Mouse (Mus musculus) cerebral cortex, adult 2 months (tissue): Measurements from ENCODE around the gene Rps27a.

Source experiments
- WGBS: fragments of 180-500 bp; shearing (Covaris S2); methylation state at CpG from one replicate; pipeline ENCODE4 v1.1.7; 2018; 5-methylcytosine and 5-hydroxymethylcytosine counted together

Gene Rps27a

DNA sequence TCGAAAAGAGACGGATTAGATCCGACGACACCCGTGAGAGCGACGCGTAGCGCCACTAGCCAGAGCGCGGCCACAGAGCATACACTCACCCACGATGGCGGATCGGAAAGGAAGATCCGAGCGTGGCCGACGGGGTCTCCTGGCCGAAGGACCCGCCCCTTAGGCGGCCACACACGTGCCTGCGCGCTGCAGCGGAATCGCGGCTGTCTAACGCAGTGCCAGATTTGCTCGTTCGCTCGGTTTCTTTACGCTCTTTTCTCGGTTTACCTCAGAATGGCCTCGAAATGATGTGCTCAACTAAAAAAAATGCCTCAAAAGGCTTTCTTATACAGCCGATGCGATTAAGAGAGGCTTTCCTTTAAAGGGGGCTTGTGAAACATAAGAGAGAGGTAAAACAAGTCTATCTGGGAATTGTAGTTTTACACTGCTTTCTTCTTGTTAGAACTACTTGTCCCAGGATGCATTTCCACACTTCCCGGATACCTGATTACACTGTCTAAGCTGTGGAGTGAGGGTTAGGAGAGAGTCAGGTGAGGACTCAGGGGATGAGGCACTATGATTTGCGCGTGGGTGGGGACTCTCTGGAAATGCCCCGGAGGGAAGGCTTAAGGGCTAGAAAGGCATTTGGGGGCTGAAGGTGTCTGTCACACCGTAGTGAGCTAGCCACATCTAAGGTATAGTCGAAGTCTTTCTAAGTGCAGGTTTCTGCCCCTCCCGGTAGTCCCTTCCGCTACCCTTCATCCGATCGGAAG lies at the start of gene Rps27a, which contains the start of gene Clhc1:
Gene Rps27a (minus strand): TSS at position 358 of the 752 bp plus-strand sequence.
Gene Clhc1 (plus strand): TSS at position 199 of the 752 bp plus-strand sequence.
- under 1% methylated on average over 46 of the region's 46 CpGs for WGBS

DNA sequence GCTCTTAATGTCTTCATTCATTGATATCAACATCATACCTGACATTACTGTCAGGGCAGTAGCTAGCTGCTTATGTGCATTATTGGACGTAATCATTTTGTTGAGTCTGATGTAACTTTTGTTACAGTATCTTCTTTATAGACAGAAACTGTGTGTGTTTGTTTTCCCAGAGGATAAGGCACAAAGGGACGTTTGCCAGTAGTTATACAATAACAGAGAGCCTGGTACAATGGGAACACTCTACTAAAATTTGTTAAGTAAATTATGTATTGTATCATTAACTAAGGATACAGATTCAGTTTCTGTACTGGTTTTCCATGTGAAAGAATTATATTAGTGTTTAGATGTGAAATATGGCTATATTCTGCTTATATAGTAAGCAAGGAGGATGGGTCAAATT lies 24.7 kb upstream of the Rps27a start:
- WGBS, result 78% methylated on average over 2 of the region's 2 CpGs

DNA sequence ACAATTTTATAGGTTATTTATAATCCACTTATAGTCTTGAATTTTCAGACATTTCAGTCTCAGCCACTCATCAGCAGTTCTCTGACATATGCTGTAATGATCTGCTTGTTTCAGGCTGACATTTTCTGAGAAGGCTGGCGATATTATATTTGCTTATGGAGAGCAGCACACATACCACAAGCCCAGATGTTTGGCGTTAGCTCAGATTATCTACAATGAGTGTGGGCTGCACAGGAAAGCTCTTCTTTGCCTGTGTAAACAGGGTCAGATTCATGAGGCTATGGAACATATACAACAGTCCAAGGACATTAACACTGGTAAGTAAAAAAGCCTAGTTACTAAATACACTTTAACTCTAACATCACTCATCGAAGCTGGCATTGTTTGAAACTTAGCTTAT lies 23.6 kb upstream of the Rps27a start:
- WGBS, result 74% methylated on average over 3 of the region's 3 CpGs

DNA sequence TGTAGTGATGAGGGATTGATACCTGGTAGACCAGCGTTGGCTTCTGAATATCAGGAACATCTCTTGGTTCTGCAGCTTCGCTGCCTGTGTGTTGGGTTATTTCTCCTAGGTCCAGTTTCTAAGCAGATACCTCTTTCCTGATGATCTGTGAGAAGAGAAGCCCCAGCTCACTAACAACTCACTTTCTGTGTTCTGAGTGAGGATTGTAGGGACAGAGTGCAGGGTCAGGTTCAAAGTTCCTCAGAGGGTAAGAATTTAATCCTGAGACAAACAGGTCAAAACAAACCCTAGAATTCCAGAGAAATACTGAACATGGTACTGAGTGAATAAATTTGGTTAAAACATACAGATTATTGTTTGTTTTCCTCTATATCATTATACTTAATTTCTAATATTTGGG lies 15.5 kb upstream of the Rps27a start:
- WGBS, result 97% methylated on average over 2 of the region's 2 CpGs

DNA sequence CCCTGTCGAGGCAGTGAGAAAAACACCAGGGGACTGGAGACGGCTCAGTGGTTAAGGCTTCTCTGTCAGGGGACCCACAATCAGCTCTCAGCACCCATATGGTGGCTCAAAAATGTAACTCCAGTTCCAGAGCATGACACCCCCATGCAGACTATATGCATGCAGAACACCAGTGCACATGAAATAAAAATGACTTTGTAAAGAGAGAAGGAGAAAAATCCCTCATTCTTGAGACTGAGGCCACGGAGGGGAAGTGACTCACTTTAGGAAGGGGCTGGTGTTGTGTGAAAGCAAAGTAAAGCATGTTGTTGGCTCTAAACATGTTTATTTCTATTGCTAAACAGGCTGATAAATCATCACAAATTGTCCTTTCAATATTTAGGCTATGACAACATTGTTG lies 13.1 kb upstream of the Rps27a start:
- WGBS, result 96% methylated on average over 3 of the region's 3 CpGs

DNA sequence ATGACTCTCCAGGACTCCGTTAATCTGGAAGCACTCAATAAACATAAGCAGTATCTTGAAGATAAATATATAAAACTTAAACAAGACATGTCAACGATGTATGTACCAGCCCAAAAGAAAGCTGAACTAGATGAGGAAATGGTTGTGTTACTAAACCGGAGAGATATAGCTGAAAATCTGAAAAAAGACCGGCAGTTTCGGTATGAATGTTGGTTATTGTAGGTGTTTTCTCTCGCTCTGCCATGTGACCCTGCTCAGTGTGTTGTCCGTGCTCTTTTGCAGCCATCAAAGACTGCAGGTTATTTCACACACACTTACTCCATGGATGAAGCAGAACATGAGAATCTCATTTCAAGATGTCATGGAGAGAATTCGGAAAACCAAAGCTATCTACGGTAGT lies 12.5 kb upstream of the Rps27a start:
- 90% methylated on average over 9 of the region's 9 CpGs for WGBS

DNA sequence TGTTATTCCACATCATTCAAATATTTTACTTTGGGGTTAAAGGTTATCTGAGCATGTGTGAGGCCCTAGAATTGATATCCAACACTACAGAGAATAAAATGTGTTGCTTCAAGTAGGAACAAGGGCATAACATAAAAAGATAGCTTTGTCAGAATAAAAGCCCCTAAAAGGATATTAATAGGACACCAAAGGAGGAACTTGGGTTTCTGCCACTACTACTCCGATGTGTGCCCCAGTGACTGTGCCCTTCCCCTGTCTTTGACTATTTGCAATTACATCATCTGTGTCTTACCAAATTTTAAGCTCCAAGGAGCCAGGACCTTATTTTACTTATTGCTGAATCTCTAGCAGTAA lies 1.5 kb upstream of the Rps27a start:
- 64% methylated on average over 1 of the region's 1 CpGs for WGBS

DNA sequence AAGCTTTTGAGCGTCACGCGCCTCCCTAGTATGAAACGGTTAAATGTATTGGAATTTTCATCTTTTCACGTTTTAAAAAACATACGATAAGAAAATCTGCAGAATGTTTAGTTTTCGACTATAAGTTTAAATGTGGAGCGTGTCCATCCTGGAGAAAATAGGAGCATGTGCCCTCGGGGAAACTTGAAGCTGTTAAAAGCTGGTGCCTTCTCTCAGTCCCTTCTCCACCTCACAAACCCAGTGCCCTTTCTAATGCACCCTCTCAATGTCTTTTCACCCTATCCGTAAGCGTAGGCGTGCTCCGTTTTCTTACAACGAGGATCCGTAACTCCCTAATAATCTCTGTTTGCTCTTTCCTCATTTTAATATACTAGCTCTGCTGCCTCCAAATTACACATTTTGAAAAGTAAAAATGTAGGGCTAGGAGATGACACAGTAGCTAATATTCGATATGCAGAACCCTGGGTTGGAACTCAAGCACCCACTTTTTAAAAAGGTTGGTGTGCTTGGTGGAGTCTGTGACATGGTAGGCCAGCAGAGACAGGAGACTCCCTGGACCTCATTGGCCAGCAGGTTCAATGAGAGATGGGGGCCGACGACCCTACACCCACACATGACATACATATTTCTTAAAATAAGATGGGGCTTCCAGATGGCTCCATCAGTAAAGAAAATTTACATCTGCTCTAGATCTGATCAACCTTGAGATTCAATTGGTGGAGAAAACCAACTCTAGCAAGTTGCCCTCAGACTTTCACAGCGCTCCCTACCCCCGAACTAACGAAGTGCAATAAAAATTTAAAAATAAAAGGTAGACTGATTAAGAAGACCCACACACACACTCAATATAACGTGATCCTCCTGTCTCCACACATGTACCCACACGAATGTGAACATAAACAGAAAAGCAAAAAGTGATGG lies 855 bp upstream of the Rps27a start:
- 22% methylated on average over 23 of the region's 23 CpGs for WGBS

DNA sequence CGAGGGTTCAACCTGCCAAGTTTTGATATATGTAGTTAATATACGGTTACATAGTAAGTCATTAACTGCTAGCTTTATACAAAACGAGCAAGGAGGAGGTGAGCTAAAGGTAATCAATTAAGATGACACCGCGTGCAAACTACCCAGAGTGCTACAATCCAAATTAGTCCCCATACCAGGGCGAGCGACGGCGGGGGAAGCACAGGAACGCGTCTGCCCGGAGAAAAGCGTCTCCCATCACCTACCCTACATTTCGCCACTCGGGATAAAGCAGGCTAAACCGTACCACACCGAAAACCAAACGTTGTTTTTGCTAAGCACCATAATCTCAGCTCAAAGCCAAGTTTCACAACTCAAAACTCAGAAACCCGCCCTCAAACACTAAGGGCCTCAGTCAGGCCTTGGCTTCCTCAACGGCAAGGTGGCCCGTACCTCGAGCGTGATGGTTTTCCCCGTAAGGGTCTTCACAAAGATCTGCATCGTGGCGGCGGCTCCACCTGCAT lies 609 bp downstream of the Rps27a start:
- under 1% methylated on average over 27 of the region's 27 CpGs for WGBS

DNA sequence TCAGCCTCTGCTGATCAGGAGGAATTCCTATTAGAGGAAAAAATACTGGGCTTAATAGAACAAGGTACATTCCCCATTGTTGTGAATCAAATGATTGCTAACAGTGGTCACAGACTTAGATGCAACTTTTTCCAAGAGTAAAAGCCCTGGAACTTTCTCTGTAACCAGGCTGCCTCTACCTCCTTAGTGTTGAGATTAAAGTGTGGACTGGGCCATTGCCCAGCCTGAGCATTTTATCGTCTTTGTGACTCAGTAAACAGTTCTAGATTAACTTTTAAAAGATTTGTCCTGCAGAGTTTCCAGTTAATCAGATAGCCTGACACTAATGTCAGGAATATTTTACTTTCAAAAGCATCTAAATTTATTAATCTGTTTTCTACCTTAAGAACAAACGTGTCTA lies 1.1 kb downstream of the Rps27a start:
- 12% methylated on average over 2 of the region's 2 CpGs for WGBS

DNA sequence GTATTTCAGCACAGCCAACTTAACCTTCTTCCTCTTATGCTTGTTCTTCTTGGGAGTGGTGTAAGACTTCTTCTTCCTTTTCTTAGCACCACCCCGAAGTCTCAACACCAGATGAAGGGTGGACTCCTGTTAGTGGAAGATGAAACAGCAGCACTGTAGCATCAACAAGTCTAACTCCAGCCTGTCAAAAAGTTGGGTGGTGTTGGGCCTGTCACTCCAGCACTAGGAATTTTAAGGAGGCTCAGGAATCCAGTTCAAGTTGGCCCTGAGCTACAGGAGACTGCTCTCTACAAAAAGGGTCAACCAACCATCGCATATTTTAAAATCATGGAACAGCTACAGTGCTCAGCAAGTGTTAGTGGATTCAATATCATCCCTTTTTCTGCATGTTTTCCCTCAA lies 1.6 kb downstream of the Rps27a start:
- 90% methylated on average over 2 of the region's 2 CpGs for WGBS

DNA sequence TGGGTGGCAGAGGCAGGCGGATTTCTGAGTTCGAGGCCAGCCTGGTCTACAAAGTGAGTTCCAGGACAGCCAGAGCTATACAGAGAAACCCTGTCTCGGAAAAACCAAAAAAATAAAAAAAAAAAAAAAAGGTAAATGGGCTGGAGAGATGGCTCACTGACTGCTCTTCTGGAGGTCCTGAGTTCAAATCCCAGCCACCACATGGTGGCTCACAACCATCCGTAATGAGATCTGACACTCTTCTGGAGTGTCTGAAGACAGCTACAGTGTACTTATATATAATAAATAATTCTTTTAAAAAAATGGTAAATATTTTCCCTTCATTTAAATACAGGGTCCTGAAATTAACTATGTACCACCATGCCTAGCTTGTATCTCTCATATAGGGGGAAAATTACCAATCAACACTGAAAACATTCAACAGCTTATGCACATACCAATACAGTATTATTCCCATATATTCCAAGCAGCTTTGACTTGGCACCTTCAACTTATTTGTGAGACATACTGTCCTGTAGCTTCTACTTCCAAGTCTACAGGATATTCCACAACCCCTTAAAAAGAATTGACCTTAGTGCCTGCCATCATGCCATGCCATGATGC lies 2.7 kb downstream of the Rps27a start:
- 81% methylated on average over 4 of the region's 4 CpGs for WGBS

DNA sequence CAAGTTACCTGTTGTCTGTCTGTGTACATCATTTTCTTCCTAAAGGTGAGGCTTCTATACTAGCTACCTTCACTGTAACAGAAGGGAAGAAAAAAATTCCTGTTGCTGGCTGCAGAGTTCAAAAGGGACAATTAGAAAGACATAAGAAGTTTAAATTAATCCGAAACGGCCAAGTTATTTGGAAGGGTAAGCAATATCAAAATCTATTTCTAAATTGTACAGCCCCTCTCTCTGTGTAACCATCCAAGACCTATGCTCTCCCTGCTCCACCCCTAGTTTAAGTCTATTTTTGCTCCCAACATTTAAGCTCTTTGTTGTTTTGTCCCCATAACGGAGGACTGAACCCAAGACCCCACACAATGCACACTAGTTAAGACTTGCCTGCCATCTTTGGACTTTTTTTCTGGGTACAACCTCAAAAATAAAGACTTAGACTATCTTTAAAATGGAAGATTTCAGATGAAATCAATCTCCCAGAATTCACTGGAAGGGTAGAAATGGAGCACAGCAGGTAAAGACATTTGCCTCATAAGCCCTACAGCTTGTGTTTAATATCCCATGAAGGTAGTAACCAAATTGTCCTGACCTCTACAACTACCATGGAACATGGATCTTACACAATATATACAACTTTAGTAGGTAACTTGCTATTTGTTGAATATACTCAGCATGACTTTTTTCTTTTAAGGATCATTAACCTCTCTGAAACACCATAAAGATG lies 3.5 kb downstream of the Rps27a start:
- WGBS, result 75% methylated on average over 3 of the region's 3 CpGs

DNA sequence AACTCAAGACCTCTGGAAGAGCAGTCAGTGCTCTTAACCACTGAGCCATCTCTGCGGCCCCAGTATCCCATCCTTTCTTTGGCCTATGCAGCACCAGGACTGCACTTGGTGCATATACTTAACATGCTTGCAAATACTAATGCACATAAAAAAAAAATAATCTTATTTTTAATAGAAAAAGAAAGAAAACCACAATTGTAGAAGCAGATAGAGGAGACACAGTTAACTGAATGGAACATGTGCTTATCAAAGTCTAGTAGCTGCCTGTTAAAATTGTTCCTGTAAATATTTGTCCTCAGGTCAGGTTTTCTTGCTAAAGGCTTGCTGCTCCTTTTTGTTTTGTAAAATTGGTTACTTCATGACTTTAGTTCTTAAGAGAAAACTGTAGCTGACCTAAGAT lies 9.7 kb downstream of the Rps27a start:
- WGBS, result 100% methylated on average over 1 of the region's 1 CpGs

DNA sequence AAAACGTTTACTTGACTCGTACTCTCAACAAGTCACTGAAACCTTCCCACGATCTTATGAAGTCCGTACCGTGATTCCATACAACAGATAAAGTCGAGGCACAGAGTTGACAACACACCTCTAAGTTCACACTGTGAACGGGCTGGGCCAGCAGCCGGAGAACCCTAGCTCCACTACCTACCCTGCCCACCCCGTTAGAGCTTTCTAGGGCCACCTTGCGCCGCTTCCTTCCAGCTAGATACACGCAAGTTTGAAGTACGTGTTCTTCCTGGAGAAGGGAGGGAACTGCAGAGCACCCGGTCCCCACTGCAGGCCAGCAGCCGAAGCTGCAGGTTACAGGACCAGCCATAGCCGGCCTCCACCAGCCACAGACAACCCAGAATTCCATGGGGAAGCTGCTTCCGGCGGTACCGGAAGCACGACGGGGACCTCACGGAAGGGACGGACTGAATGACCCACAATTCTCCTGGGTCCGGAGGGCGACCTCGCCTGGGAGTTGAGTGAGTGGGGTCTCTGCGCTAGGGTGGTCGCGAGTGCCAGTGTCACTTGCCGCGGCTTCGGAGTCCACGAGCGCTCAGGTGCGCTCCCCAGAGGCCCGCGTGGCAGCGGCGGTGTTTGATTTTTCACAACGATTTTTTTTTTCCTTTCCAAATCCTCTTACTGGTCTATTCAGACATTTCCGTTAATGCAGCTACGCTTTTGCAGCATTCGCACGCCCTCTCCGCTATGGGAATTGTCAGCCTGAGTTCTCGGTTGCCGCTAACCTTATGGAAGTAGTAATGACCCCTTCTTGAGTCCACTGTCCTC lies 21.7 kb downstream of the Rps27a start, which contains the start of gene Mtif2:
Gene Mtif2 (plus strand): TSS at position 421 of the 807 bp plus-strand sequence.
- 2% methylated on average over 47 of the region's 47 CpGs for WGBS

DNA sequence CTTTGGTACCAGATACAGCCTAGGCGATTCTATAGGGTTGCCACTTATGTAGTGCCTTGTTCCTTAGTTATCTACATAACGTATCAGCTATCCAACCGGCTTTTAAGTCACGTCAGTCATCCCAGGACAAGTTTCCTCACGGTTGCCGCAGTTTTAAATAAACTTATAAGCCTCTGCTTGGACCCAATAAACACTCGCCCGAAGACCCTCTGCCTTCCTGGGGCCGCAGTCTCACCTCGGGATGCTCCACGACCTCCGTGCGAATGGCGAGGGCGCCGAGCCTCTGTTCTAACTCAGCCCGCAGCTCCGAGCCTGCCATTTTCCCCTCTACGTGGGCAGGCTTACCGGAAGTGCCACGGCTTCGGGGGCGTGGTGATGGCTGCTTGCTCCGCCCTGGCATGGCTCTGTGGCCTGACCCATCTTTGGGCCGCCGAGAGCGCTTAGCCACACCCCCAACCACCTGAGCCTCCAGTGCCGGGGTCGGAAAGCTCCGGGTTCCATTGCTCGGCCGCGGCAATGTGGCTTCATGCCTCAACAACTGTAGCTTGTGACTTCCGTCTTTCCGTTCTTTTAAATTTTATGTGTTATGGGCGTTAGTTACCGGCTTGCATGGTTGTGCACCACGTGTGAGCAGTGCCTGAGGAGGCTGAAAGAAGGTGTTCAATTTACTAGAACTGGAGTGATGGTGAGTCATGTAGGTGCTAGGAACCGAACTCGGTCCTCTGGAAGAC lies 33.1 kb downstream of the Rps27a start, which contains the start of gene Prorsd1:
Gene Prorsd1 (minus strand): TSS at position 352 of the 731 bp plus-strand sequence.
- 6% methylated on average over 40 of the region's 40 CpGs for WGBS

DNA sequence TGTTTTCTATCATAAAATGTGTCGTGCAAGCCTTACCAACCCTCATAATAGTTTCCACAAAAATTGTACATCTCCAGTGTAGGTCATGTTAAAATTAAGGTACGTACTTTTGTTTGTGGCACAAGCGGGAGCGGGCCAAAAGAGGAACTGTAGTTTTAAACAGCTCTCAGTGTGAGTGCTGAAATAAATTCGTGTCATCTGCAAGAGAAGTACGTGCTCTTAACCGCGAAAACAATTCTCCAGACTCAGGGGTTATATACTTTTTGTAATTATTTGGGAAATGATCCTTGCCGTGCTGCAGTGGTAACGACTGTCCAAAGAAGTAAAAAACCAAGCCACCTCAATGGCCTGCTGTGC lies 33.6 kb downstream of the Rps27a start:
- 30% methylated on average over 10 of the region's 10 CpGs for WGBS

DNA sequence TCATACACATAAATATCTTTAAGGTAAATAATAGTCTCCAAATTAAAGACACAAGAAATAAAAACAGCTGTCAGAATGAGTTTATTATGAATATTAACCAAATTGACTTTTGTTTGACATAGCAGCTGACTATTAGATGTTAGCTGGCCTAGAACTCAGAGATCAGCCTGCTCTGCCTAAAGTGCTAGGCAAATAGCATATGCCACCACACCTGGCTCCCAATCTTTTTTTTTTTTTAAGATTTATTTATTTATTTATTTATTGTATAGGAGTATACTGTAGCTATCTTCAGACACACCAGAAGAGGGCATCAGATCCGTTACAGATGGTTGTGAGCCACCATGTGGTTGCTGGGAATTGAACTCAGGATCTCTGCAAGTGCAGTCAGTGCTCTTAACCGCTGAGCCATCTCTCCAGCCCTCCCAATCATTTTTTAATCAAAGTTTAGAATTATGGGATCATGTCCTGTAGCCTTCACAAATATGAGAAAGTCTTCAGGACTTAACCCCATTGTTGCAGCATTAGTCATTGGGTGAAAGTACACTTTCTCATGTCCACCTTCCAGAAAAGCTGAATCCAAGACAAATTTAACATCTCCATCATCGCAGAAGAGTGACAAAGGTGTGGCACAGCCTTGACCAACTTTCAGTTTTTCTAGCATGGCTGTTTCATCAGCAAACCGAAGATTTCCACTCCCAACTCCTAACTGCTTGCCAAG lies 34.9 kb downstream of the Rps27a start:
- 84% methylated on average over 4 of the region's 4 CpGs for WGBS

DNA sequence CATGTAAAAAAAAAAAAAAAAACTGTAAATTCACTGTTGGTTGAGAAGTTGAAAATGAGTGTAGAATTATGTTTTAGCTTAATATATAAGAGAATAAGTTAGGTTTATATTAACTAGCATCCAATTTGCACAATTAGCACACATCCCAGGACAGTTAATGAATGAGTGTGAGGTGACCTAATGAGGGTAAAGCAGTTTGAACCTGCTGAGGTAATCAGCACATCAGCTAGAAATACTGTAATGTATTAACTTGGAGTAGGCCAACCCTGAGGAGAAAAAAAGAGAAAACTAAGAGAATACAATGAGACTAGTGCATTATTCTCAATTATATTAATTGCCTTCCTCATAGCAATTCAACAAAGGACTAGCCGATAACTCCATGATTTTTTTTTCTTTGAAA lies 38.5 kb downstream of the Rps27a start:
- WGBS, result 83% methylated on average over 1 of the region's 1 CpGs
